Mouse (Mus musculus) layer of hippocampus, adult 9-11 months (tissue): ENCODE measurements around the gene Hyal1.
"Not testable (repeated sequence)": the region's sequence is repeated elsewhere in the genome, so short reads cannot be mapped to it uniquely, and the experiment has no call there.

Experiments used
- DNase-seq: peaks from one replicate; pipeline ENCODE4 v3.0.0; 2022

Hyal1 gene

GRCm38 (mm10) chr9:107551117-107551889 lies 25.4 kb upstream of the Hyal1 start, which contains the start of gene Rassf1:
TSS of gene Rassf1 (plus strand) at chr9:107551555.
- DNase-seq, result no peak

DNA sequence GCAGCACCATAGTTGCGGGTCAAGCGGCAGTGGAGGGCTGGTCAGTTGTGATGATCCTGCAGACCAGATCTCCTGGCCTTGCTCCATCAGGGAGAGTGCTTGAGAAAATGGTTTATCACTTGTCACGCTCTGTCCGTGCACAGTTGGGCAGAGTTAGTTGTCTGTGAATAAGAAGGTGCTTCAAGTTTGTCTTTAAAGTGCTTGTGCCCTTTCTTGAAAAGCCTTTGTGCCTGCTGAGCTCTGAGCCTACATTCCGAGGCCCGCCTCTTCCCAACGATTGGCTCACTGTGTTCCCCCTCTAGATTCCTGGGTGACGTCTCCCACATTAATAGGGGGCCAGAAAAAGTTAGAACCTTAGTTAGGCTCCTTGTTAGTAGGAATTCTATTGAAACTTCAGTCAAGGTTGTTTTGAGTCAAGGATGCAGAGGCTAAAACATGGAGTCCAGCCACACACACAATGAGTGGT lies 24.8 kb upstream of the Hyal1 start:
- no peak for DNase-seq

GRCm38 (mm10) chr9:107552690-107553393 lies 23.9 kb upstream of the Hyal1 start:
- no peak for DNase-seq

DNA sequence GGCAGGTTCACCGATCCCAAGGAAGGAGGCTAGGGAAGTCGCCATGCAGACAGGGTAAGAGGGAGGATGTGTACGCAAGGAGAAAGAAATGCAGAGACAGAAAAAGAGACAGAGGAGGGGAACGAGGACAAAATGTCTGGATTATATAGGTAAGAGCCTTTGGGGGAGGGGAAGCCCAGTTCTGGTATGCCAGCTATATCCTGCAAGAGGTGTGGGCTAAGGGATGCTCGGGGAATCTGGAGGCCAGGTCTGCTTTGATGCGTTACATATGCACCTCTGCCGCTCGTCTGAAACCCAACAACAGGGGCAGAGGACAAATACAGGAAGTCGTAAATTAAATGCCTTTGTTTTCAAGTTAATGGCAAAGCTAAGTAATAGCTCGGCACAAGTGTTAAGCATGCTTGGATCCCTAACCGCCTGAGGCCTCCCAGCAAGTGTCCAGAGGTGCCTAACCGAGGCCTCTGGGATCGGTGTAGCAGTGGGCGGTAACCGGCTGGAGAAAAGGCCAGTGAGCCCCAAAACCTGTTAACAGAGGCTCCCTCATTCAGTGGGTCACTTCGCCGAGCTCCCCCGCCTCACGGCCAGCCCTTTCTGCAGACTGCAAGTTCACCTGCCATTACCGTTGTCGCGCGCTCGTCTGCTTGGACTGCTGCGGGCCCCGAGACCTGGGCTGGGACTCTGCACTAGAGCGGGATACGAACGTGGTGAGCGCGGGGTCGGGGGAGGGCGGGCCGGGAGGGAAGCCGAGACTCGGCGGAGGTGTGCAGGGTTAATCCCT lies 23.0 kb upstream of the Hyal1 start:
- DNase-seq, result no peak

DNA sequence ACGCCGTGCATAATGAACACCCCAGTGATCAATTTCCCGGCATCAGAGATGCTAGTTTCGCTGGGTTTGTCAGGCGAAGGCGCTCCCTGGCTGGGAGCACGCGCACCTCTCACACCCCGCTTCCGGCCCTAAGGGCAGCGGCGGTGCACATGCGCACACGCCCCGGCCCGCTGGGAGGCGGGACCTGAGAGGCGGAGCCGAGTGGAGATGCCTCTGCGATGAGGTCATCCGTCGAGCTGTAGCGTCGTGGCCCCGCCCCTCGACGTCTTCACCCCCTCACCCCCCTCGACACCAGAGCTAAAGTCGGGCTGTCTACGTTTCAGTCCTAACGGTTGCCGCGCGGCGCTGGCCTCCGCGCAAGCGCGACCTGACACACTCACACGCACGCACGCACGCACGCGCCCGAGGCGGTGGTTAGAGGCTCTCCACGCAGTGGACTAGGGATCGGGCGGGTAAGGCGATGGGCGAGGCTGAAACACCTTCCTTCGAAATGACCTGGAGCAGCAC lies 22.4 kb upstream of the Hyal1 start:
- DNase-seq, result peak; percentile 97

GRCm38 (mm10) chr9:107555031-107555457 lies 21.7 kb upstream of the Hyal1 start:
- DNase-seq, result no peak

- no peak for DNase-seq
Observed at GRCm38 (mm10) chr9:107555701-107556100, 21.0 kb upstream of the Hyal1 start.

DNA sequence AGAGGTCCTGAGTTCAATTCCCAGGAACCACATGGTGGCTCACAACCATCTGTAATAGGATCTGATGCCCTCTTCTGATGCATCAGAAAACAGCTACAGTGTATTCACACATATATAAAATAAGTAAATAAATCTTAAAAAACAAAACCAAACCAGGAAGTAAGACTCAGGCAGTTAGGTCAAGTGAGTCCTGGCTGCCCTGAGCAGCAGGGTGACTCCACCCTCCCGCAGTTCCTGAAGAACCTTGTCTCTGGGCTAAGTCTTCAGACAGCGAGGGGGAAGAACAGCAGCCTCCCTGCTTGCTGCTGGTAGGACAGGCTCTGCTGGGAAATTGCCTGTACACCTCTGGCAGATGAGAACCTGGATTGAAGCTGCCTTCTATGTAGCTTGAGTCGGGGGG lies 20.4 kb upstream of the Hyal1 start:
- no peak for DNase-seq

- DNase-seq, result peak; percentile 97
Observed at GRCm38 (mm10) chr9:107563029-107563581, 13.6 kb upstream of the Hyal1 start, which contains the start of gene Tusc2. TSS of gene Tusc2 (plus strand) at chr9:107563255.

GRCm38 (mm10) chr9:107565556-107565955 lies 11.2 kb upstream of the Hyal1 start:
- DNase-seq, result not testable (repeated sequence)

DNA sequence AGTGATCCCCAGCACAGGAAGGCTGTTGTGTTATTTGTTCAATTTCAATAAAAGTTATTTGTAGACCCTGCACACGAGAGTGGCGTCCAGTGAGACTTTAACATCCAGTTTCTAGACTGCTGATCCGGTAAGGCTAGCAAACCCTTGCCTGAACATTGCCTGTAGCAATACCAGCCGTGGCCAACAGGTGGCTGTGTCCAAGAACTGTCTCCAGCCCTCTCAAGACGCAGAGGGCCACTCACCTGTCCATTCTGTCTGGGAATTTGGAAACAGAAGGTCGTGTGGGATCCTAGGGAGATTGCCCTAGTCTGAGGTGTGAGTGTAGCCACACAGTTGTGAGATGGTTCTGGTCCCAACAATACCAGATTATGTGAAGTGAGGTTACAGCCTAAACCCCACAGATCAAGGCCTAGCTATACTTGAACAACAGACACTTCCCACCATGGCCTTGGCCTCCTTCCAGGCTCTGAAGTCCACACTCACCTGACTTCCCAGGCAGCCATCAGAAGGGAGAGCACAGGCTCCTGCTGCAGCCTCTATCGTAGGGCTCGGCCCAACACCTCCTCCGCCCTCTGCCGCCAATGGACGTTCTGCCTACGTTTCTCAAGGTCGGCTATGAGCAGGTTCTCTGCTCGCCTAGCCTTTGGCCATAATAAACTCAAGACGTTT lies 10.6 kb upstream of the Hyal1 start:
- DNase-seq, result no peak

DNA sequence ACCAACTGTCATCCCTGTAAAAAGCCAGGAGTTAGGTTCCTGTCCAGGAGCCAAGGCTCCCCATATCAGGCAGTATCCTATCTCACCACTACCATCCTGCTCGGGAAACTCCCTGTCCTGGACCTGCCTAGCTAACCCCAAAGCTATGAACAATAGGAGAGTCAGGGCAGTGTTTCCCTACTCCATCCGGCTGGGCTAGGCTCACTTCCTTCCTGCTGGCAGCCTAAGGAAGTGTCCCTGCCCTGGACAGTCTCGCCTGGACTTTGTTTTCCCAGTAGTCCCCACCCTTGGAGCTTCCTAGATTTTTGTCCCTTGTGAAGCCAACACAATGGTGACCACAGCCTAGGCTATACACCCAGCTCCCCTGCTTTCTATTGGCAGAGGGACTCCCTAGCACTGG lies 9.9 kb upstream of the Hyal1 start:
- DNase-seq, result no peak

DNA sequence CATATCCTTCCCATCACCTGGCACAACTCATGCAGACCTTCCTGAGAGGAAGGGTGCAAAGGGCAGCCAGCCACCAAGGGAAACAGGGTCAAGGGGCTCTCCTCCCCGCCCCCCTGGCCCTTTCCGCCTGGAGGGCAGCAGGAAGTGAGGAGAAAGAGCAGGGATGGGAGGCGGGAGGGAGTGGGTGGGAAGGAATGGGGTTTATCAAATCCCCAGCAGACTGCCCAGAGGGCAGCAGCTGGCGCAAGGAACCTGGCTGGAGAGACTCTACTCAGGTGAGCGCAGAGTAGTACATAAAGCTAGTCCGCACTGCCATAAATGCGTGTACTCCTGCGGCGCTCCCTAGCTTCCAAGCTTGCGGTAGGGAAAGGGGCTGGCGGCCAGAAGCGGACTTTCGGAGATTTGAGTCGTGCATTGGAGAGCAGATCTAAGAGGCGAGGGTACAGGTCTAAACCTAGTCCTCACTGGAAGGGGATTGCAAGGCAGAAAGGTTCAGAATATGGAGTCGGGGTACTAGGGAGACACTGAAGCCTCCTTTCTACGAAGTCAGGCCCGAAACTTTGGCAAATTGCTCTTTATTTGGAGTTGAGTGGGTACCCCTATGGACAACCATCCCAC lies 8.9 kb upstream of the Hyal1 start, which contains the start of gene Hyal2:
TSS of gene Hyal2 (plus strand) at position 244 of the 618 bp plus-strand sequence.
- DNase-seq, result no peak

- DNase-seq, result peak; percentile 87
Observed at GRCm38 (mm10) chr9:107568331-107569261, 8.1 kb upstream of the Hyal1 start.

- no peak for DNase-seq
Observed at GRCm38 (mm10) chr9:107569270-107569669, 7.5 kb upstream of the Hyal1 start.

- no peak for DNase-seq
Observed at GRCm38 (mm10) chr9:107570016-107570415, 6.7 kb upstream of the Hyal1 start.

GRCm38 (mm10) chr9:107570845-107571244 lies 5.9 kb upstream of the Hyal1 start:
- no peak for DNase-seq

DNA sequence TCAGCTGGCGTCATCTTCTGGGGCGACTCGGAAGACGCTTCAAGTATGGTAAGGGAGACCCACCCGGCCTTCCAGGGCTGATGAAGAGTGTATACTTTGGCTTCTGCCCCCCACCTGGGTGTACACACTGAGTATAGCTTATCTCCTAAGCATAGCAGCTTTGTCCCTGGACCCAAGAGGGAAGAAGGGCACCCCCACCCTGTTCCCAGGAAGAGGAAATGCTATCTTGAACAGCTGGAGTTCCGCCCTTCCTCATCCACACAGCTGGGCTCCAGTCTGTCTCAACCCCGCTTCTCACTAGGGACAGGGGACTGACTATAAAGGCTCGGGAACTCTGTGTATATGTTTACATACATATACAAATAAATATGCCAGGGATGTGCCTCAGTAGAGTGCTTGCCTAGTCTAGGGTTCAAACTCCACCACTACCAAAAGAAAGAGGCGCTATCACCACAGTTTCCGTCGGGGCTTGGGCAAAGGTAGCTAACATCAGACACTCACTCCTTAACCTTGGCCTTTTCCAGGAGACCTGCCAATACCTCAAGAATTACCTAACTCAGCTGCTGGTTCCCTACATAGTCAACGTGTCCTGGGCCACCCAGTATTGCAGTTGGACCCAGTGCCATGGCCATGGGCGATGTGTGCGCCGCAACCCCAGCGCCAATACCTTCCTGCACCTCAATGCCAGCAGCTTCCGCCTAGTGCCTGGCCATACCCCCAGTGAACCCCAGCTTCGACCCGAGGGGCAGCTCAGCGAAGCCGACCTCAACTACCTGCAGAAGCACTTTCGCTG lies 5.0 kb upstream of the Hyal1 start:
- DNase-seq, result no peak

DNA sequence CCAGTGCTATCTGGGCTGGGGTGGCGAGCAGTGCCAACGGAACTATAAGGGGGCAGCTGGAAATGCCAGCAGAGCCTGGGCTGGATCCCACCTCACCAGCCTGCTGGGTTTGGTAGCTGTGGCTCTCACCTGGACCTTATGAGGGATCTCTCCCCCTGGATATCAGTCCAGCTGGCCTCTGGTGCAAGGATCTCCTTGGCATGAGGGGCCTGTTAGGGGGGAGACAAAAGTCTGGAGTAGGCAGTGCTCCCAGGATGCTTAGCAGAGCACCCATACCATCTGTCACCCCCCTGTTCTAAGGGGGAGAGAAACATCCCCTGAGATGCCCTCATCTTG lies 4.4 kb upstream of the Hyal1 start:
- DNase-seq, result no peak

- DNase-seq, result not testable (repeated sequence)
Observed at GRCm38 (mm10) chr9:107573774-107574173, 3.0 kb upstream of the Hyal1 start.
